Mouse (Mus musculus): ENCODE data around the gene Mtx1. TPM values are rescaled to one million over a fixed set of nuclear protein-coding genes. Genes with fewer than 3 reads are reported as not detected.

Gene Mtx1
- polyA plus RNA-seq, 1 experiment from 2014 or later, result 196 TPM

GRCm38 (mm10) chr3:89209731-89210130, 17.2 kb downstream of the Mtx1 start:
- WGBS, result 93% methylated on average over 7 of the region's 7 CpGs
- peaks cover 13% of the 10 kb centered on the region for H3K4me1 ChIP-seq

GRCm38 (mm10) chr3:89208736-89209135, 18.2 kb downstream of the Mtx1 start:
- WGBS, result 85% methylated on average over 6 of the region's 6 CpGs
- H3K4me1 ChIP-seq, result peaks cover 10% of the 10 kb centered on the region
- no peak overlapping the region for H3K27ac ChIP-seq
- no peak overlapping the region for H3K4me3 ChIP-seq
- H3K9ac ChIP-seq, result no peak overlapping the region
- peaks cover 70% of the 10 kb centered on the region for H3K36me3 ChIP-seq (ENCODE audit: poor library complexity, severe bottlenecking)
- no peak overlapping the region for H3K4me2 ChIP-seq
- no peaks in the 10 kb centered on the region for H3K27me3 ChIP-seq
- H3K9me3 ChIP-seq (replicated peaks), result no peaks in the 10 kb centered on the region
- no peak for ATAC-seq

More at GRCm38 (mm10) chr3:89209731-89210130, 17.2 kb downstream of the Mtx1 start:
- ATAC-seq, result no peak
- Histone ChIP-seq H3K9ac (no peak overlapping the region), H3K4me3 (no peak overlapping the region), H3K9me3 (replicated peaks) (no peaks in the 10 kb centered on the region), H3K36me3 (ENCODE audit: poor library complexity, severe bottlenecking) (peaks cover 62% of the 10 kb centered on the region), H3K27me3 (no peaks in the 10 kb centered on the region), H3K4me2 (no peak overlapping the region), H3K27ac (no peak overlapping the region)

GRCm38 (mm10) chr3:89208075-89208657, 18.7 kb downstream of the Mtx1 start:
- H3K27ac ChIP-seq, result no peak overlapping the region
- H3K9me3 ChIP-seq (replicated peaks), result no peaks in the 10 kb centered on the region
- no peak for ATAC-seq
- no peaks in the 10 kb centered on the region for H3K27me3 ChIP-seq
- peaks cover 12% of the 10 kb centered on the region for H3K4me1 ChIP-seq
- WGBS, result 91% methylated on average over 13 of the region's 13 CpGs
- no peak overlapping the region for H3K4me3 ChIP-seq
- peaks cover 70% of the 10 kb centered on the region for H3K36me3 ChIP-seq (ENCODE audit: poor library complexity, severe bottlenecking)
- no peak overlapping the region for H3K4me2 ChIP-seq
- no peak overlapping the region for H3K9ac ChIP-seq

GRCm38 (mm10) chr3:89206695-89207094, 20.2 kb downstream of the Mtx1 start:
- Histone ChIP-seq H3K36me3 (ENCODE audit: poor library complexity, severe bottlenecking) (peaks cover 70% of the 10 kb centered on the region), H3K4me3 (no peak overlapping the region), H3K4me2 (no peak overlapping the region), H3K4me1 (peaks cover 5% of the 10 kb centered on the region), H3K27me3 (no peaks in the 10 kb centered on the region), H3K27ac (no peak overlapping the region), H3K9ac (no peak overlapping the region), H3K9me3 (replicated peaks) (no peaks in the 10 kb centered on the region)
- no peak for ATAC-seq
- WGBS, result 98% methylated on average over 2 of the region's 2 CpGs

- Histone ChIP-seq H3K9ac (no peak overlapping the region), H3K4me1 (peaks cover 5% of the 10 kb centered on the region), H3K9me3 (replicated peaks) (no peaks in the 10 kb centered on the region), H3K4me3 (no peak overlapping the region), H3K27me3 (no peaks in the 10 kb centered on the region), H3K27ac (no peak overlapping the region), H3K4me2 (no peak overlapping the region), H3K36me3 (ENCODE audit: poor library complexity, severe bottlenecking) (peaks cover 69% of the 10 kb centered on the region)
- 95% methylated on average over 7 of the region's 7 CpGs for WGBS
- no peak for ATAC-seq
Measured at GRCm38 (mm10) chr3:89206079-89206478, 20.8 kb downstream of the Mtx1 start.

GRCm38 (mm10) chr3:89203142-89203514, 23.8 kb downstream of the Mtx1 start:
- WGBS, result 44% methylated on average over 5 of the region's 5 CpGs
- Histone ChIP-seq H3K27me3 (no peaks in the 10 kb centered on the region), H3K4me1 (peaks cover 5% of the 10 kb centered on the region), H3K27ac (no peak overlapping the region), H3K9me3 (replicated peaks) (no peaks in the 10 kb centered on the region), H3K36me3 (ENCODE audit: poor library complexity, severe bottlenecking) (peaks cover 39% of the 10 kb centered on the region), H3K4me2 (peak overlapping the region; percentile 63), H3K4me3 (peak overlapping the region; percentile 60), H3K9ac (peak overlapping the region; percentile 71)
- peak; percentile 33 for ATAC-seq

GRCm38 (mm10) chr3:89202253-89203141, 24.4 kb downstream of the Mtx1 start, which contains the start of gene Gba:
Gba (plus strand) TSS chr3:89202928.
- WGBS, result 27% methylated on average over 13 of the region's 13 CpGs
- peaks cover 5% of the 10 kb centered on the region for H3K4me1 ChIP-seq
- peak; percentile 90 for ATAC-seq

GRCm38 (mm10) chr3:89199839-89200238, 27.0 kb downstream of the Mtx1 start:
- ATAC-seq, result no peak
- no peak overlapping the region for H3K4me2 ChIP-seq
- H3K27ac ChIP-seq, result no peak overlapping the region
- H3K4me1 ChIP-seq, result peaks cover 16% of the 10 kb centered on the region
- H3K27me3 ChIP-seq, result no peaks in the 10 kb centered on the region
- H3K36me3 ChIP-seq (ENCODE audit: poor library complexity, severe bottlenecking), result peaks cover 9% of the 10 kb centered on the region
- WGBS, result 81% methylated on average over 3 of the region's 3 CpGs
- H3K9me3 ChIP-seq (replicated peaks), result no peaks in the 10 kb centered on the region
- no peak overlapping the region for H3K9ac ChIP-seq
- no peak overlapping the region for H3K4me3 ChIP-seq

More at GRCm38 (mm10) chr3:89202253-89203141, 24.4 kb downstream of the Mtx1 start, which contains the start of gene Gba:
- Histone ChIP-seq H3K4me3 (peak within 1 kb of the TSS; percentile 60), H3K36me3 (ENCODE audit: poor library complexity, severe bottlenecking) (peaks cover 33% of the 10 kb centered on the region), H3K9ac (peak within 1 kb of the TSS; percentile 71), H3K27ac (no peak within 1 kb of the TSS), H3K9me3 (replicated peaks) (no peaks in the 10 kb centered on the region), H3K27me3 (no peaks in the 10 kb centered on the region), H3K4me2 (peak within 1 kb of the TSS; percentile 63)

- H3K4me2 ChIP-seq, result peak overlapping the region; percentile 58
- no peaks in the 10 kb centered on the region for H3K36me3 ChIP-seq (ENCODE audit: poor library complexity, severe bottlenecking)
- H3K9me3 ChIP-seq (replicated peaks), result no peaks in the 10 kb centered on the region
- 7% methylated on average over 33 of the region's 33 CpGs for WGBS
- peak overlapping the region; percentile 32 for H3K4me3 ChIP-seq
- H3K27me3 ChIP-seq, result no peaks in the 10 kb centered on the region
- peak overlapping the region; percentile 53 for H3K9ac ChIP-seq
- peaks cover 11% of the 10 kb centered on the region for H3K4me1 ChIP-seq
- peak; percentile 97 for ATAC-seq
- peak overlapping the region; percentile 64 for H3K27ac ChIP-seq
Measured at GRCm38 (mm10) chr3:89195979-89196877, 30.7 kb downstream of the Mtx1 start.

- no peak overlapping the region for H3K4me2 ChIP-seq
- ATAC-seq, result no peak
- H3K4me1 ChIP-seq, result peaks cover 11% of the 10 kb centered on the region
- H3K4me3 ChIP-seq, result no peak overlapping the region
- no peaks in the 10 kb centered on the region for H3K27me3 ChIP-seq
- H3K36me3 ChIP-seq (ENCODE audit: poor library complexity, severe bottlenecking), result peaks cover under 1% of the 10 kb centered on the region; the same call in 1 of the 2 replicates
- H3K9ac ChIP-seq, result no peak overlapping the region
- 85% methylated on average over 2 of the region's 2 CpGs for WGBS
- H3K9me3 ChIP-seq (replicated peaks), result no peaks in the 10 kb centered on the region
- H3K27ac ChIP-seq, result no peak overlapping the region
Measured at GRCm38 (mm10) chr3:89193853-89194252, 33.0 kb downstream of the Mtx1 start.

- ATAC-seq, result no peak
- Histone ChIP-seq H3K4me1 (peaks cover 11% of the 10 kb centered on the region), H3K9me3 (replicated peaks) (no peaks in the 10 kb centered on the region), H3K27ac (no peak overlapping the region), H3K27me3 (no peaks in the 10 kb centered on the region), H3K4me2 (no peak overlapping the region), H3K36me3 (ENCODE audit: poor library complexity, severe bottlenecking) (peaks cover 6% of the 10 kb centered on the region; the same call in 1 of the 2 replicates), H3K4me3 (no peak overlapping the region), H3K9ac (no peak overlapping the region)
- WGBS, result 44% methylated on average over 1 of the region's 1 CpGs
Measured at GRCm38 (mm10) chr3:89193351-89193750, 33.5 kb downstream of the Mtx1 start.
